Mouse (Mus musculus) gastrocnemius, adult 18-20 months (tissue): ENCODE results near the gene Lxn. TPM values are rescaled to one million over a fixed set of nuclear protein-coding genes. Genes with fewer than 3 reads are reported as not detected.

Experiments
- DNase-seq: peaks from one replicate; pipeline ENCODE4 v3.0.0; 2021; ENCODE audit warnings: low spot score
- total RNA-seq, 2 experiments: library from RNA; stranded (reverse); gene quantifications; 2 replicates each; pipeline ENCODE4 v1.2.3; 2021

The Lxn gene
- total RNA-seq, 2 experiments from 2014 or later, result 0.84 to 1.4 TPM

DNA sequence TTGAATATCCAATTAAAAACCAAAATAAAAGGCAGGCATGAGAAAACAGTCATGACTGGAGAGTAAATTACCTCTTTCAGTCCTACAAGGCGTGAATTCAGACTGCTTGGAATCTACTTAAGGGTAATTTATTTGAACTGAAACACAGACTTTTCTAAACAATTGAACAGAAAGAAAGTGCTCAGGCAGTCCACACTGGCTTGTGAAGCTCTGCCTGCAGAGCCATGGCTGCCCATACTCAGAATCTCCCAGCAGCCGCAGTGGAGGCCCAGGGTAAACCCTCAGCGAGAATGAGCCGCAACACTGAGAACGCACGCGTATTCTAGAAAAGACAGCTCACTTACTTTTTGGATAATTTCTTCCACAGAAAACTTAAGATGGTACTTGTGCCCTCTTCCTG lies 1.7 kb downstream of the Lxn start:
- DNase-seq, result no peak

DNA sequence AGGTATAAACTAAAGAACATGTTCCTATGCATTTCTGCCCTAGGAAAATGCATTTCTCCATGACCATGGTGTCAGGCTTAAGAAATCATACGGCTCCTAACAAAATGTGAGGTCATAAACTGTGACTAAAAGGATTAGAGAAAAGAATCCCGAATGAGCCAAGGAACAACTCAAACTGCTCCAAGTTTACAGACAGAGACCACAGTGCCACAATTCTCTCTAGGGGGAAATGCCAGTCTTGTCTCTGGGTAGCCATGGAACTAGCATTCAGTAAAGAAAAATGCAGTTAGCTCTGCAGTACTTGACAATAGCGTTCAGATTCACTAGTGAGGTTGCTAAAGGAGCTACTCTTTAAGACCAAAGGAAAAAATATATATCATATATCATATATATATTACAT lies 3.8 kb downstream of the Lxn start:
- no peak for DNase-seq

GRCm38 (mm10) chr3:67450601-67451210 lies 13.0 kb downstream of the Lxn start:
- no peak for DNase-seq

- DNase-seq, result no peak
Observed at GRCm38 (mm10) chr3:67449660-67450059, 14.1 kb downstream of the Lxn start.

DNA sequence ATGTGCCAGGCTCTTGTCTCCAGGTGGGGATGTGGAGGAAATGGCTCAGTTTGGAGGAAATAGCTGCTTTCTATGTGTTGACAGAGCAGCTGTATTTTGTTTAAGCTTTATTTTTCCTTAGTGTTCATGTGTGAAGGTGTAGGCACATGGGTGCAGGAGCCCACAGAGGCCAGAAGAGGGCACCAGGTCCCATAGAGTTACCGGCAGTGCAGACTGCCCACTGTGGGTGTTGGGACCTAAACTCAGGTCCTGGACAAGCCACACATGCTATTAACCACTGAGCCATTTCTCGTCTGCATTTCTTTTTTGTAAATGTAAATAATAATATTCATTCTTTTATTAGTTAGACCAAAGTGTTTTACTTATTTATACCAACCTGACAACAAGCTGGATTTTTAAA lies 16.6 kb downstream of the Lxn start:
- no peak for DNase-seq

DNA sequence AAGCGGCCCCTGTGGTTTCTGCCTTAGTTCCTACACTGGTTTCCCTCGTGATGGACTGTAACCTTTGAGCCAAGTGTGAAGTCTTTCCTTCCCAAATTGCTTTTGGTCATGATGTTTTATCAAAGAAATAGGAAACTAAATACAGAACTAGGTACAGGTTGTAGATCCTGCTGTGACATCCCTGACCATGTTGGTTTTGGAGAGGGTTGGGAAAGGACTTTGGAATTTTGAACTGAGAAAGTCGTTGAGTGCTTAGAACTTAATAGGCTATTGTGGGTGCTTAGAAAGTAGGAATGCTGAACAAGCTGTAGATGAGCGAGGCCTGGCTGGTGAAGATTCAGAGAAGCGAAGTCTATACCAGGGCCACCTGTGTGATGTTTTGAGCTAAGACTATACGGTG lies 29.7 kb downstream of the Lxn start:
- no peak for DNase-seq

- peak; percentile 89 for DNase-seq
Observed at GRCm38 (mm10) chr3:67429999-67430380, 33.7 kb downstream of the Lxn start, which contains the start of gene Gfm1. Gene Gfm1, plus strand, starts transcription at chr3:67430096.

- no peak for DNase-seq
Observed at GRCm38 (mm10) chr3:67429338-67429998, 34.3 kb downstream of the Lxn start.

Other genes with a start within 250 kb of the Lxn start
- gene Mlf1, start 89.8 kb downstream of the Lxn start, total RNA-seq, result 100 to 1,000 TPM; 145 to 270 TPM
- gene Gm17402, start 88.8 kb downstream of the Lxn start, total RNA-seq, result not detected
- gene Gfm1, start 33.8 kb downstream of the Lxn start, total RNA-seq, result 100 to 1,000 TPM; 105 to 108 TPM
- under 1 TPM; 0.50 to 0.57 TPM for gene Rarres1, start 51.6 kb upstream of the Lxn start, total RNA-seq
- gene Mfsd1, start 118.8 kb upstream of the Lxn start, total RNA-seq, result 10 to 100 TPM; 23.7 to 24.7 TPM